Mouse (Mus musculus): ENCODE measurements around the gene Angel2. TPM values are rescaled to one million over a fixed set of nuclear protein-coding genes. Genes with fewer than 3 reads are reported as not detected.

Angel2 gene
- total and polyA plus RNA-seq, 3 experiments, result 25.1 to 33.7 TPM; not detected in 1

DNA sequence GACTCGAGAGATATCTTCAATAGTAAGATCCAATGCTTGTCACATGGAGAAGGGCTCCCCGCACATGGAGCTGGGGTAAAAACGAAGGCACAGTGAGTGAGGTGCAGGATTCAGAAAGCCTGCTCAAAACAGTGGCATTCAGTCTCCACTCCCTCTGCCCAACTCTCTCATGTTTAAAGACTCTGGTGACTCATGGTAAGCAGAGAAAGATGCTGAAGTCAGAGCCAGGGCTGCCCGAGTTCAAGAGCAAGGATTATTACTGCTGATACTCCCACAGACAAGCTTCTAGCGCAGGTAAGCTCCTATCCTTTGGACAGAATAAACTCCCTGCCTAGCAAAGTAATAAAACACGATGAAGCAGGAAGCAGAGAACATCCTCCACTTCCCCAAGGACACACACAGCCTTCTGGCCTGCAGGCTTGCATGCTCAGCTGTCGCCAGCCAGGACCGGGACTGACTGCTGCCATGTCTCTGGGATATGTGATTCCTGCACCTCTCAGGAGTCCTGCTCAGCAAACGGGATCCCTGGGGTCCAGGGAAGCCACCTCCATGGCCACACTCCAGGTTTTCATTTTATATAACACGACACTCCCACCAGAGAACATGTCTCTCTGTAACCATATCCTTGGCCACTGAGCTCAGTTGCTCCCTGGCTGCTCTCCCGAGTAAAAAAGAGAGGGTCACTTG lies 52.1 kb downstream of the Angel2 start:
- no peaks in the 10 kb centered on the region for H3K27me3 ChIP-seq (ENCODE audit: control insufficient read depth in 1 of 2, insufficient read depth in 2 of 2, low read length in 2 of 2)
- TF ChIP-seq MAX (IDR thresholded peaks at IDR 0.05; ENCODE audit: low read length) (no peak), POLR2A (IDR thresholded peaks at IDR 0.05; ENCODE audit: control insufficient read depth in 1 of 2, insufficient read depth in 1 of 2, low read depth in 1 of 2, low read length in 2 of 2, poor library complexity in 1 of 2) (no peak), ZC3H11A (IDR thresholded peaks at IDR 0.05; ENCODE audit: low read depth, low read length) (no peak)

DNA sequence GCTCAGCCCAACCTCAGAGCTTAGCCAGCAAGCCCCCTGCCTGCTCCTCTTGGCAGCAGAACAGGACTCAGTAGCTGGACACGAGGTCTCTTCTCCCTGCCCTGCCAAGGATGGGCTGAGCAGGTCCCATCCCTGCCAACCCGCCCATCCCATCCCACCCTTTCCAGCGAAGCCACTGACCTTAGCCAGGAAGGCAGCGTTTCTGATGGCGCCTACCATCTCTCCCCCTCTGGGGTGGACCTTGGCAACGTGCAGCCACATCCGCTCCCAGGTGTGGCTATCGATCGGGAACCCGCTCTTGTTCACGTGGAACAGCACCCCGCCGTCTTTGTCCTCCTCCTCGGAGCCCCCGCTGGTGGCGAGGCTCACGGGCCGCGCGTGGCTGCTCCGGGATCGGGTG lies 53.1 kb downstream of the Angel2 start:
- H3K79me2 ChIP-seq (ENCODE audit: control insufficient read depth, insufficient read depth, low read length, poor library complexity), result peaks cover 2% of the 10 kb centered on the region; the same call in 1 of the 2 replicates
- no peaks in the 10 kb centered on the region for H3K9me3 ChIP-seq (replicated peaks; ENCODE audit: insufficient read depth, low read length)
- no peak for DNase-seq (ENCODE audit: low read depth, low spot score)
- H3K4me3 ChIP-seq (ENCODE audit: control insufficient read depth in 1 of 2, insufficient read depth in 1 of 2, low read depth in 2 of 2, low read length in 2 of 2), result peak overlapping the region; percentile 58 to 87
- no peak overlapping the region for H3K27ac ChIP-seq (ENCODE audit: control insufficient read depth, low read depth, low read length)
- no peaks in the 10 kb centered on the region for H3K27me3 ChIP-seq (ENCODE audit: control insufficient read depth in 1 of 2, insufficient read depth in 2 of 2, low read length in 2 of 2)
- peak overlapping the region; percentile 80 for H3K9ac ChIP-seq (ENCODE audit: control insufficient read depth, low read depth, low read length, poor library complexity, severe bottlenecking)
- H3K36me3 ChIP-seq (ENCODE audit: control insufficient read depth in 1 of 2, insufficient read depth in 2 of 2, low read length in 2 of 2), result no peaks in the 10 kb centered on the region
- TF ChIP-seq NELFE (IDR thresholded peaks at IDR 0.05; ENCODE audit: low read depth, low read length) (peak; percentile 1; the same call in 1 of the 2 replicates), EP300 (IDR thresholded peaks at IDR 0.05; ENCODE audit: low read depth in 1 of 2, low read length in 2 of 2) (no peak)
- no peaks in the 10 kb centered on the region; a peak in 2 of 4 replicates for H3K4me1 ChIP-seq (ENCODE audit: control insufficient read depth in 1 of 2, insufficient read depth in 2 of 2, low read length in 2 of 2)

More for the DNA sequence above, 52.1 kb downstream of the Angel2 start:
- H3K79me2 ChIP-seq (ENCODE audit: control insufficient read depth, insufficient read depth, low read length, poor library complexity), result peaks cover 2% of the 10 kb centered on the region; the same call in 1 of the 2 replicates
- peaks cover 3 to 7% of the 10 kb centered on the region in 2 experiments; a peak in 3 of 4 replicates for H3K4me1 ChIP-seq (ENCODE audit: control insufficient read depth in 1 of 2, insufficient read depth in 2 of 2, low read length in 2 of 2)
- H3K27ac ChIP-seq (ENCODE audit: control insufficient read depth, low read depth, low read length), result no peak overlapping the region
- H3K9ac ChIP-seq (ENCODE audit: control insufficient read depth, low read depth, low read length, poor library complexity, severe bottlenecking), result no peak overlapping the region
- H3K36me3 ChIP-seq (ENCODE audit: control insufficient read depth in 1 of 2, insufficient read depth in 2 of 2, low read length in 2 of 2), result peaks cover 0 to 4% of the 10 kb centered on the region in 2 experiments; a peak in 2 of 4 replicates
- no peak overlapping the region for H3K4me3 ChIP-seq (ENCODE audit: control insufficient read depth in 1 of 2, insufficient read depth in 1 of 2, low read depth in 2 of 2, low read length in 2 of 2)
- DNase-seq (ENCODE audit: low read depth, low spot score), result no peak
- no peaks in the 10 kb centered on the region for H3K9me3 ChIP-seq (replicated peaks; ENCODE audit: insufficient read depth, low read length)

DNA sequence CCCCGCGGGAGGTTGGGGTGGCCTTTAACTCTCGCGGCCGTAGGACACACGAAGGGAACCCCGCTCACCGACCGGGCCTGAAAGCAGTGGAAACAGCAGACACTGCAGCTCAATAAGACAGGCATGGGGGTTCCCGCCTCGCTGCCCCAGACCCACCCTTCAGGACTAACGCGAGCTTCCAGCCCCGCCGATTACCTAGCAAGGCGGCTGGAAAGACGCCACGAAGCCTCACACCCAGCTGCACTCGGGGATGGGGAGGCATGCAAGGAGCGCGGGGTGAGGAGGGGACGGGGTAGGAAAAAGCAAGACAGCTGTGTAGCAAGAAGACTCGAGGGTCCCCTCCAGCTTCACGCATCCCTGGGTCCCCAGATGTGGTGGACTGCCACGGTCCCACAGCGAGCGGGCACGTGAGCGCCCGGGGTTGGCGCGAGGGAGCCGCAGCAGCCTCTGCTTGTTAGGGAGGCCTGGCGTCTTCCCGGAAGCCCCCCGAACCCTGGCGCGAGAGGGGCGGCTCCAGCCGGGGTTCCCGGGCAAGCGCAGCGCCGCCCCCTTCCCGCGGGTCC lies 53.7 kb downstream of the Angel2 start:
- peaks cover 2% of the 10 kb centered on the region; the same call in 1 of the 2 replicates for H3K79me2 ChIP-seq (ENCODE audit: control insufficient read depth, insufficient read depth, low read length, poor library complexity)
- no peak for TF ChIP-seq SMC3 (IDR thresholded peaks at IDR 0.05; ENCODE audit: low read depth, low read length)
- no peak for TF ChIP-seq MAZ (IDR thresholded peaks at IDR 0.05; ENCODE audit: low read depth, low read length)
- TF ChIP-seq HCFC1 (IDR thresholded peaks at IDR 0.05; ENCODE audit: low read depth, low read length), result no peak
- no peak for TF ChIP-seq MAFK (IDR thresholded peaks at IDR 0.05; ENCODE audit: borderline replicate concordance, low read depth, low read length)
- peak; percentile 61; the same call in 1 of the 2 replicates for TF ChIP-seq BHLHE40 (IDR thresholded peaks at IDR 0.05; ENCODE audit: borderline replicate concordance, low read depth, low read length)
- TF ChIP-seq ETS1 (IDR thresholded peaks at IDR 0.05; ENCODE audit: low read depth, low read length), result no peak
- no peak for TF ChIP-seq ELF1 (IDR thresholded peaks at IDR 0.05; ENCODE audit: low read depth, low read length)
- TF ChIP-seq TCF12 (IDR thresholded peaks at IDR 0.05; ENCODE audit: low read depth, low read length), result no peak
- no peak; the same call in 1 of the 2 replicates for TF ChIP-seq MAX (IDR thresholded peaks at IDR 0.05; ENCODE audit: low read length)
- no peak for TF ChIP-seq ZC3H11A (IDR thresholded peaks at IDR 0.05; ENCODE audit: low read depth, low read length)
- TF ChIP-seq ZKSCAN1 (IDR thresholded peaks at IDR 0.05; ENCODE audit: low read depth, low read length), result no peak
- TF ChIP-seq MXI1 (IDR thresholded peaks at IDR 0.05; ENCODE audit: low read depth, low read length), result peak; percentile 65
- TF ChIP-seq RCOR1 (IDR thresholded peaks at IDR 0.05; ENCODE audit: low read depth, low read length), result no peak
- TF ChIP-seq POLR2AphosphoS5 (IDR thresholded peaks at IDR 0.05; ENCODE audit: borderline replicate concordance, low read depth, low read length), result no peak
- TF ChIP-seq USF1 (IDR thresholded peaks at IDR 0.05; ENCODE audit: low read depth, low read length), result 0 out of 2 replicates have a peak, but pooled peaks have one; percentile 34
- TF ChIP-seq NRF1 (IDR thresholded peaks at IDR 0.05; ENCODE audit: insufficient read depth, low read depth, low read length, poor library complexity, severe bottlenecking), result peak; percentile 31; the same call in 1 of the 2 replicates
- H3K27me3 ChIP-seq (ENCODE audit: control insufficient read depth in 1 of 2, insufficient read depth in 2 of 2, low read length in 2 of 2), result no peaks in the 10 kb centered on the region
- peak overlapping the region; percentile 58 to 87 for H3K4me3 ChIP-seq (ENCODE audit: control insufficient read depth in 1 of 2, insufficient read depth in 1 of 2, low read depth in 2 of 2, low read length in 2 of 2)
- H3K36me3 ChIP-seq (ENCODE audit: control insufficient read depth in 1 of 2, insufficient read depth in 2 of 2, low read length in 2 of 2), result no peaks in the 10 kb centered on the region
- H3K9me3 ChIP-seq (replicated peaks; ENCODE audit: insufficient read depth, low read length), result no peaks in the 10 kb centered on the region
- no peaks in the 10 kb centered on the region; a peak in 2 of 4 replicates for H3K4me1 ChIP-seq (ENCODE audit: control insufficient read depth in 1 of 2, insufficient read depth in 2 of 2, low read length in 2 of 2)
- peak; percentile 62 for DNase-seq (ENCODE audit: low read depth, low spot score)
- peak overlapping the region; percentile 19 for H3K27ac ChIP-seq (ENCODE audit: control insufficient read depth, low read depth, low read length)
- peak overlapping the region; percentile 80 for H3K9ac ChIP-seq (ENCODE audit: control insufficient read depth, low read depth, low read length, poor library complexity, severe bottlenecking)

All from MEL (cell line).